Mouse (Mus musculus) MN1 (cell line): ENCODE results near the gene Efna3.

ENCODE experiments used
- DNase-seq: peaks from one replicate; pipeline ENCODE4 v3.0.0-alpha.2; 2016; ENCODE audit warnings: low spot score

Efna3 gene

GRCm38 (mm10) chr3:89284261-89284660 is 38.5 kb downstream of the Efna3 start:
- DNase-seq = no peak

GRCm38 (mm10) chr3:89282291-89282643 is 40.5 kb downstream of the Efna3 start:
- DNase-seq = no peak

- DNase-seq = peak; percentile 91
Measured at GRCm38 (mm10) chr3:89281579-89282290, 41.0 kb downstream of the Efna3 start.

GRCm38 (mm10) chr3:89280606-89281511 is 41.9 kb downstream of the Efna3 start, which contains the start of gene Efna1:
Gene Efna1 (minus strand): TSS chr3:89281142.
- DNase-seq = peak; percentile 69

GRCm38 (mm10) chr3:89280050-89280605 is 42.6 kb downstream of the Efna3 start:
- peak; percentile 60 for DNase-seq

- peak; percentile 86 for DNase-seq
Measured at GRCm38 (mm10) chr3:89279153-89279890, 43.4 kb downstream of the Efna3 start.

- no peak for DNase-seq
Measured at GRCm38 (mm10) chr3:89278643-89279042, 44.1 kb downstream of the Efna3 start.

GRCm38 (mm10) chr3:89278107-89278506 is 44.7 kb downstream of the Efna3 start:
- DNase-seq = no peak

GRCm38 (mm10) chr3:89277281-89278021 is 45.3 kb downstream of the Efna3 start:
- DNase-seq = no peak

- DNase-seq = no peak
Measured at GRCm38 (mm10) chr3:89276061-89276460, 46.7 kb downstream of the Efna3 start.

- DNase-seq = peak; percentile 80
Measured at GRCm38 (mm10) chr3:89271760-89272159, 51.0 kb downstream of the Efna3 start.

- DNase-seq = peak; percentile 37
Measured at GRCm38 (mm10) chr3:89270891-89271290, 51.9 kb downstream of the Efna3 start.

GRCm38 (mm10) chr3:89270051-89270755 is 52.6 kb downstream of the Efna3 start, which contains the start of gene Slc50a1:
Gene Slc50a1 (minus strand): TSS chr3:89270570.
- peak; percentile 61 for DNase-seq

- no peak for DNase-seq
Measured at GRCm38 (mm10) chr3:89268916-89269315, 53.8 kb downstream of the Efna3 start.

- peak; percentile 89 for DNase-seq
Measured at GRCm38 (mm10) chr3:89266439-89266893, 56.3 kb downstream of the Efna3 start.
